33 mouse cellular contexts compared by ENCODE assay signal in the genomic region with DNA sequence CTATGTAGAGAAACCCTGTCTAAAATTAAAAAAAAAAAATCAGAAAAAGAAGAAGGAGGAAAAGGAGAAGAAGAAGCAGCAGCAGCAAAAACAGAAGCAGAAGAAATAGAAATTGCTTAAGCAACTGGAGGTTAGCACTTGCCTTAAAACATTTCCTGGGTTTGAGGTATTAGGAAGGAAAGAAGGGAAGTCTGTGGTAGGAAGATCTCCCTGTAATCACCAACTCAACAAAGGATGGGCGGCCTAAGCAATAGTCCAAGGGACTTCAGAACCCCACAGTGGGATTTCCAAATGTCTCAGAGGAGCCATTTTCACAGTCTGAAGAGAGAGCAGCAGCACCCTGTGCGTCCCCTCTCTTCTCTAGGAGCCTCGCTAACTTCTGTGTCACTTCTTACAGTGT. TPM values are rescaled to one million over a fixed set of nuclear protein-coding genes. Genes with fewer than 3 reads are reported as not detected.
DNase-seq lines count a peak whose midpoint lies in the region; ATAC-seq and TF ChIP-seq lines count a peak whose summit lies in the region.
"Had no signal": no experiment of that assay in that cellular context is flagged by ENCODE, and none has a peak within 500 bp of the region (broad histone marks: within the 10 kb centered on the region; RNA-seq: fewer than 3 reads in every experiment).

No protein-coding gene starts in this region.

- H3K27me3 ChIP-seq in hindbrain, embryonic 10.5 days (ENCODE audit: insufficient read depth, poor library complexity, severe bottlenecking): peaks cover 27% of the 10 kb centered on the region
- H3K27me3 ChIP-seq in hindbrain, embryonic 16.5 days (replicated peaks; ENCODE audit: control insufficient read depth, insufficient read depth, low read length): no peaks in the 10 kb centered on the region
- H3K27me3 ChIP-seq: forebrain, embryonic 12.5 days; hindbrain, embryonic 12.5 days; neural tube, embryonic 12.5 days had no signal

- H3K4me2 ChIP-seq in hindbrain, embryonic 16.5 days (ENCODE audit: low read length): no peak overlapping the region
- H3K4me2 ChIP-seq: forebrain, embryonic 12.5 days; hindbrain, embryonic 12.5 days; limb, embryonic 12.5 days; liver, embryonic 12.5 days; midbrain, embryonic 11.5 days; neural tube, embryonic 12.5 days had no signal

- H3K9me3 ChIP-seq in hindbrain, embryonic 10.5 days: no peaks in the 10 kb centered on the region
- no peaks in the 10 kb centered on the region for H3K9me3 ChIP-seq in hindbrain, embryonic 16.5 days (ENCODE audit: control insufficient read depth, low read length)
- H3K9me3 ChIP-seq: forebrain, embryonic 12.5 days; hindbrain, embryonic 12.5 days; limb, embryonic 12.5 days; liver, embryonic 12.5 days; neural tube, embryonic 12.5 days had no signal

- peak overlapping the region; percentile 66 for H3K27ac ChIP-seq in hindbrain, embryonic 10.5 days
- H3K27ac ChIP-seq in hindbrain, embryonic 16.5 days (ENCODE audit: low read depth, low read length): no peak overlapping the region
- H3K27ac ChIP-seq in layer of hippocampus, adult 2 months: peak overlapping the region; percentile 91
- H3K27ac ChIP-seq in bone marrow, adult 2 months (ENCODE audit: control insufficient read depth, insufficient read depth, low read depth, low read length, poor library complexity): peak overlapping the region; percentile 70; the same call in 1 of the 2 replicates
- H3K27ac ChIP-seq: hindbrain, embryonic 12.5 days; limb, embryonic 12.5 days; liver, embryonic 12.5 days; neural tube, embryonic 12.5 days; stomach, postnatal 0 days had no signal

- no peak for ATAC-seq in hindbrain, embryonic 16.5 days
- ATAC-seq in megakaryocyte, adult 5-6 weeks (ENCODE audit: poor library complexity, severe bottlenecking): peak; percentile 70
- ATAC-seq: intestine, embryonic 16.5 days; liver, embryonic 12.5 days; liver, postnatal 0 days; Patski had no signal

- H3K4me3 ChIP-seq in hindbrain, embryonic 10.5 days: no peak overlapping the region
- no peak overlapping the region for H3K4me3 ChIP-seq in hindbrain, embryonic 16.5 days (ENCODE audit: low read length)
- H3K4me3 ChIP-seq in layer of hippocampus, adult 2 months: no peak overlapping the region
- H3K4me3 ChIP-seq in bone marrow, adult 2 months (replicated peaks; ENCODE audit: control insufficient read depth, low read depth, low read length): no peak overlapping the region
- H3K4me3 ChIP-seq: erythroblast, embryonic 14.5 days; forebrain, embryonic 12.5 days; hindbrain, embryonic 12.5 days; limb, embryonic 12.5 days; liver, embryonic 12.5 days; myocyte; neural tube, embryonic 12.5 days had no signal

- 82% methylated on average over 3 of the region's 3 CpGs for WGBS in hindbrain, embryonic 10.5 days
- WGBS in hindbrain, embryonic 16.5 days: 84% methylated on average over 3 of the region's 3 CpGs
- WGBS in bone marrow, adult 2 months: 24% methylated on average over 3 of the region's 3 CpGs

- no peak overlapping the region for H3K9ac ChIP-seq in hindbrain, embryonic 16.5 days (ENCODE audit: low read depth, low read length)
- H3K9ac ChIP-seq: forebrain, embryonic 12.5 days; hindbrain, embryonic 12.5 days; limb, embryonic 12.5 days; liver, embryonic 12.5 days; liver, postnatal 0 days; neural tube, embryonic 12.5 days had no signal

- no peak for TF ChIP-seq POLR2A in bone marrow, adult 2 months (IDR thresholded peaks at IDR 0.05; ENCODE audit: borderline replicate concordance, control insufficient read depth, low read depth, low read length)

- H3K36me3 ChIP-seq in hindbrain, embryonic 10.5 days: no peaks in the 10 kb centered on the region
- no peaks in the 10 kb centered on the region for H3K36me3 ChIP-seq in hindbrain, embryonic 16.5 days (ENCODE audit: control insufficient read depth, insufficient read depth, low read length)
- H3K36me3 ChIP-seq: forebrain, embryonic 12.5 days; hindbrain, embryonic 12.5 days; limb, embryonic 12.5 days; liver, embryonic 12.5 days; neural tube, embryonic 12.5 days had no signal

- TF ChIP-seq CTCF in layer of hippocampus, adult 2 months (conservative IDR thresholded peaks at IDR 0.05): no peak
- no peak for TF ChIP-seq CTCF in bone marrow, adult 2 months (IDR thresholded peaks at IDR 0.05; ENCODE audit: control insufficient read depth, insufficient read depth, low read length)

- no peak for DNase-seq in hindbrain, embryonic 10.5 days (ENCODE audit: low spot score)
- DNase-seq in layer of hippocampus, adult 2 months (ENCODE audit: low spot score in 2 of 2): no peak
- DNase-seq in layer of hippocampus, adult 8-10 months (ENCODE audit: low spot score in 2 of 2): no peak
- DNase-seq in lung, postnatal 10 days: no peak
- DNase-seq: adrenal gland, postnatal 10 days; cerebellum, adult 18-20 months; cerebellum, postnatal 10 days; gastrocnemius, postnatal 10 days; heart, postnatal 14 days; kidney, postnatal 36 days; layer of hippocampus, postnatal 36 days; liver, postnatal 0 days; lung, postnatal 4 days; right cerebral cortex, adult 18-20 months; thymus, adult 18-20 months; thymus, postnatal 4 days had no signal

- peaks cover 76% of the 10 kb centered on the region for H3K4me1 ChIP-seq in hindbrain, embryonic 10.5 days (replicated peaks)
- peaks cover 12% of the 10 kb centered on the region for H3K4me1 ChIP-seq in hindbrain, embryonic 16.5 days (ENCODE audit: control insufficient read depth, insufficient read depth, low read depth, low read length)
- peaks cover 10% of the 10 kb centered on the region; the same call in 1 of the 2 replicates for H3K4me1 ChIP-seq in bone marrow, adult 2 months (ENCODE audit: control insufficient read depth, insufficient read depth, low read length)
- H3K4me1 ChIP-seq: liver, embryonic 12.5 days had no signal

RNA-seq across cellular contexts. Expression of gene Kcnj10, which starts 11.4 kb away (rescaled TPM):
- 0.31 and 0.77 TPM in 2 replicates for polyA plus RNA-seq in hindbrain, embryonic 10.5 days (2016; fragmentation: Nextera tagmentation; extraction: Ambion mirVana)
- 3.5 and 3.9 TPM in 2 replicates for polyA plus RNA-seq in hindbrain, embryonic 16.5 days (2015; fragmentation: Nextera tagmentation; extraction: Ambion mirVana)
- 10 to 100 TPM; 83.2 to 91.6 TPM for total RNA-seq in layer of hippocampus, adult 2 months (2021)
- 100 to 1,000 TPM in 2 of 4 experiments, 10 to 100 TPM in 2; 92.2 to 116 (median 100.0) TPM for total RNA-seq in layer of hippocampus, adult 8-10 months (2022)
- polyA plus RNA-seq in bone marrow, adult 2 months (2011; ENCODE audit: insufficient read depth, insufficient read length, low replicate concordance, missing spikeins): 1.0 and 2.3 TPM in 2 replicates
- 0.23 and 0.42 TPM in 2 replicates for total RNA-seq in megakaryocyte, adult 5-6 weeks (2015)
- total RNA-seq in megakaryocyte, adult 5-6 weeks (2017): 0.26 and 0.28 TPM in 2 replicates
- polyA plus RNA-seq: erythroblast, embryonic 14.5 days; heart, embryonic 14.5 days; myocyte had no signal

RNA-seq across cellular contexts. Expression of gene Kcnj9, which starts 23.3 kb away (rescaled TPM):
- polyA plus RNA-seq in hindbrain, embryonic 10.5 days (2016; fragmentation: Nextera tagmentation; extraction: Ambion mirVana): 0.11 and 0.71 TPM in 2 replicates
- polyA plus RNA-seq in hindbrain, embryonic 16.5 days (2015; fragmentation: Nextera tagmentation; extraction: Ambion mirVana): 4.9 and 5.6 TPM in 2 replicates
- total RNA-seq in layer of hippocampus, adult 2 months (2021): 10 to 100 TPM; 67.2 to 69.2 TPM
- total RNA-seq in layer of hippocampus, adult 8-10 months (2022): 10 to 100 TPM; 66.5 to 88.7 (median 77.5) TPM
- 1.2 TPM in 1 of 2 replicates, not detected in the other for polyA plus RNA-seq in bone marrow, adult 2 months (2011; ENCODE audit: insufficient read depth, insufficient read length, low replicate concordance, missing spikeins)
- not detected in 2 replicates for total RNA-seq in megakaryocyte, adult 5-6 weeks (2015)
- total RNA-seq in megakaryocyte, adult 5-6 weeks (2017): not detected in 2 replicates
- total RNA-seq: heart, postnatal 14 days; MEL had no signal
- polyA plus RNA-seq: heart, embryonic 14.5 days; intestine, embryonic 16.5 days; limb, embryonic 12.5 days; liver, embryonic 12.5 days; lung, embryonic 16.5 days had no signal

RNA-seq across cellular contexts. Expression of gene Pigm, which starts 23.9 kb away (rescaled TPM):
- 8.7 and 10.5 TPM in 2 replicates for polyA plus RNA-seq in hindbrain, embryonic 10.5 days (2016; fragmentation: Nextera tagmentation; extraction: Ambion mirVana)
- polyA plus RNA-seq in hindbrain, embryonic 16.5 days (2015; fragmentation: Nextera tagmentation; extraction: Ambion mirVana): 3.1 and 3.9 TPM in 2 replicates
- total RNA-seq in layer of hippocampus, adult 2 months (2021): 1 to 10 TPM; 8.3 to 9.2 TPM
- 1 to 10 TPM; 8.3 to 9.0 (median 8.7) TPM for total RNA-seq in layer of hippocampus, adult 8-10 months (2022)
- polyA plus RNA-seq in bone marrow, adult 2 months (2011; ENCODE audit: insufficient read depth, insufficient read length, low replicate concordance, missing spikeins): 5.2 and 8.8 TPM in 2 replicates
- 14.1 and 15.5 TPM in 2 replicates for total RNA-seq in megakaryocyte, adult 5-6 weeks (2015)
- total RNA-seq in megakaryocyte, adult 5-6 weeks (2017): 14.8 and 15.1 TPM in 2 replicates

RNA-seq across cellular contexts. Expression of gene Atp1a2, which starts 54.6 kb away (rescaled TPM):
- polyA plus RNA-seq in hindbrain, embryonic 10.5 days (2016; fragmentation: Nextera tagmentation; extraction: Ambion mirVana): 2.1 and 2.3 TPM in 2 replicates
- polyA plus RNA-seq in hindbrain, embryonic 16.5 days (2015; fragmentation: Nextera tagmentation; extraction: Ambion mirVana): 96.7 and 102 TPM in 2 replicates
- total RNA-seq in layer of hippocampus, adult 2 months (2021): 100 to 1,000 TPM; 585 to 600 TPM
- 100 to 1,000 TPM; 613 to 678 (median 645) TPM for total RNA-seq in layer of hippocampus, adult 8-10 months (2022)
- 2.9 and 5.7 TPM in 2 replicates for polyA plus RNA-seq in bone marrow, adult 2 months (2011; ENCODE audit: insufficient read depth, insufficient read length, low replicate concordance, missing spikeins)
- total RNA-seq in megakaryocyte, adult 5-6 weeks (2015): 0.02 TPM in 1 of 2 replicates, not detected in the other
- total RNA-seq in megakaryocyte, adult 5-6 weeks (2017): not detected in 2 replicates
- total RNA-seq: MEL had no signal
- polyA plus RNA-seq: erythroblast, embryonic 14.5 days had no signal

Comparison
In these comparisons a context has a peak if more than half of its experiments do, and no peak if none do; other contexts are left out.
1. RNA of gene Kcnj10, which starts 11.4 kb away (total RNA-seq): 92.2 to 116 TPM in layer of hippocampus, adult 8-10 months and 83.2 to 91.6 TPM in layer of hippocampus, adult 2 months; 0.23 to 0.42 TPM in megakaryocyte, adult 5-6 weeks; every median in the first group is over 10 times any median in the second.
2. RNA of gene Kcnj9, which starts 23.3 kb away (total RNA-seq): 66.5 to 88.7 TPM in layer of hippocampus, adult 8-10 months and 67.2 to 69.2 TPM in layer of hippocampus, adult 2 months; not detected in megakaryocyte, adult 5-6 weeks; every median in the first group is over 10 times any median in the second.